Mouse (Mus musculus) testis, adult 2 months (tissue): Measurements from ENCODE around the gene Tdrkh.

Experiments used
- CTCF ChIP-seq: fragments of 200-500 bp; IDR thresholded peaks from 2 replicates; pipeline ENCODE4 v1.5.1; 2012; ENCODE audit warnings: low read depth, mild to moderate bottlenecking, inconsistent platforms, low read length, moderate library complexity; ENCODE audit not compliant: control insufficient read depth, insufficient read depth, insufficient replicate concordance
- POLR2A ChIP-seq: fragments of 200-500 bp; IDR thresholded peaks from 2 replicates; pipeline ENCODE4 v1.6.1; 2012; ENCODE audit warnings: low read depth, mild to moderate bottlenecking, inconsistent platforms, low read length, moderate library complexity; ENCODE audit not compliant: control insufficient read depth

GRCm38 (mm10) chr3:94373090-94373489 is 40.0 kb upstream of the Tdrkh start:
- TF ChIP-seq CTCF (no peak), POLR2A (no peak)
